Mouse (Mus musculus) ES-Bruce4 (cell line): ENCODE measurements at regions not wholly inside any gene's neighbourhood (a gene's known extent, or its start where the extent isn't known, plus 50 kb on each side); places are given as distances from the start of the nearest gene placed in this dataset.

ENCODE experiments used
- H3K27ac ChIP-seq: 2 replicates; pipeline ENCODE4 v1.5.1; 2012; ENCODE audit warnings: low read length, inconsistent platforms; ENCODE audit not compliant: insufficient read depth
- H3K27me3 ChIP-seq: 2 replicates; pipeline ENCODE4 v1.6.1; 2012; ENCODE audit warnings: mild to moderate bottlenecking, low read length, inconsistent platforms; ENCODE audit not compliant: control insufficient read depth, poor library complexity, insufficient read depth, severe bottlenecking
- H3K36me3 ChIP-seq: 2 replicates; pipeline ENCODE4 v1.6.1; 2012; ENCODE audit warnings: inconsistent platforms, mild to moderate bottlenecking, low read length, moderate library complexity; ENCODE audit not compliant: control insufficient read depth, poor library complexity, insufficient read depth, severe bottlenecking
- H3K4me1 ChIP-seq: one replicate; pipeline ENCODE4 v1.8.1; 2011; ENCODE audit warnings: low read length; ENCODE audit not compliant: control insufficient read depth, insufficient read depth
- H3K4me3 ChIP-seq: 2 replicates; pipeline ENCODE4 v1.5.1; 2011; ENCODE audit warnings: low read depth, mild to moderate bottlenecking, low read length
- H3K9ac ChIP-seq: 2 replicates; pipeline ENCODE4 v1.6.1; 2012; ENCODE audit warnings: low read depth, mild to moderate bottlenecking, inconsistent platforms; ENCODE audit not compliant: poor library complexity, severe bottlenecking
- H3K9me3 ChIP-seq: replicated peaks from 2 replicates; pipeline ENCODE4 v1.6.1; 2012; ENCODE audit warnings: mild to moderate bottlenecking, low read length, inconsistent platforms; ENCODE audit not compliant: control insufficient read depth, poor library complexity, insufficient read depth, severe bottlenecking
- CTCF ChIP-seq: IDR thresholded peaks from one replicate; pipeline ENCODE4 v1.8.1; 2011; ENCODE audit warnings: low read depth, low read length
- EP300 ChIP-seq: IDR thresholded peaks from 2 replicates; pipeline ENCODE4 v1.6.1; 2011; ENCODE audit warnings: low read depth, low read length; ENCODE audit not compliant: insufficient read depth
- POLR2A ChIP-seq: IDR thresholded peaks from one replicate; pipeline ENCODE4 v1.8.1; 2011; ENCODE audit warnings: low read length; ENCODE audit not compliant: insufficient read depth

GRCm38 (mm10) chr1:186909518-186910105, 57.6 kb upstream of the D1Pas1 start:
- Histone ChIP-seq H3K36me3 (no peaks in the 10 kb centered on the region), H3K4me1 (no peaks in the 10 kb centered on the region), H3K27ac (no peak overlapping the region), H3K9me3 (no peaks in the 10 kb centered on the region), H3K27me3 (no peaks in the 10 kb centered on the region), H3K9ac (no peak overlapping the region), H3K4me3 (no peak overlapping the region)
- TF ChIP-seq POLR2A (no peak), CTCF (no peak), EP300 (no peak)

- H3K4me3 ChIP-seq: no peak overlapping the region
Observed at GRCm38 (mm10) chr1:186909073-186909472, 58.1 kb upstream of the D1Pas1 start.

GRCm38 (mm10) chr1:186907409-186908170, 59.6 kb upstream of the D1Pas1 start:
- H3K9ac ChIP-seq: no peak overlapping the region
- H3K4me1 ChIP-seq: no peaks in the 10 kb centered on the region
- H3K27me3 ChIP-seq: no peaks in the 10 kb centered on the region
- no peaks in the 10 kb centered on the region for H3K36me3 ChIP-seq
- TF ChIP-seq POLR2A: no peak
- no peak for TF ChIP-seq EP300
- TF ChIP-seq CTCF: no peak
- no peaks in the 10 kb centered on the region for H3K9me3 ChIP-seq
- H3K27ac ChIP-seq: no peak overlapping the region
- no peak overlapping the region for H3K4me3 ChIP-seq

More at GRCm38 (mm10) chr1:186909073-186909472, 58.1 kb upstream of the D1Pas1 start:
- H3K4me1 ChIP-seq: no peaks in the 10 kb centered on the region
- no peaks in the 10 kb centered on the region for H3K9me3 ChIP-seq
- no peaks in the 10 kb centered on the region for H3K36me3 ChIP-seq
- H3K27ac ChIP-seq: no peak overlapping the region
- H3K27me3 ChIP-seq: no peaks in the 10 kb centered on the region
- no peak overlapping the region for H3K9ac ChIP-seq
- no peak for TF ChIP-seq CTCF
- no peak for TF ChIP-seq EP300
- TF ChIP-seq POLR2A: no peak

GRCm38 (mm10) chr1:186905942-186906341, 61.3 kb upstream of the D1Pas1 start:
- no peak overlapping the region for H3K4me3 ChIP-seq
- H3K4me1 ChIP-seq: no peaks in the 10 kb centered on the region
- no peak for TF ChIP-seq POLR2A
- no peak for TF ChIP-seq CTCF
- no peak for TF ChIP-seq EP300
- no peak overlapping the region for H3K27ac ChIP-seq
- no peak overlapping the region for H3K9ac ChIP-seq
- no peaks in the 10 kb centered on the region for H3K9me3 ChIP-seq
- no peaks in the 10 kb centered on the region for H3K36me3 ChIP-seq
- no peaks in the 10 kb centered on the region for H3K27me3 ChIP-seq

DNA sequence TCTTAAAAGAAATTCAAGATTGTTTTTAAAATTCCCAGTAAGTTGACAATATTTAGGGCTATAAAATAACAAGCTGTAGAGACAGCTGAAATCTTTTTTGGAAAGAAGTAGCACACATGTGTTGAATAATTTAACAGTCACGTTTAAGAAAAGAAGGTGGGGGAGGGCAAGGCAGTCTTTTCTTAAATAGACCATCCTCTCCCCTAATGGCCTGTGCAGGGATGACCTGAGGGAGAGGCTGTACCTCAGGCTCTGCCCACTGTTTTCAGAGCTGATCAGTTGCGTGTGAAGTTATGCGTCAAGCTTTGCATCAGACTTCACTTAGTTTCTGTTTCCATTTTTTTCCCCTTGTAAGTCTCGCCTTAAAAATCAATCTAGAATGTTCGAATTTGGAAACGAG, 65.7 kb upstream of the D1Pas1 start:
- TF ChIP-seq EP300: no peak
- no peak for TF ChIP-seq POLR2A
- no peak for TF ChIP-seq CTCF
- Histone ChIP-seq H3K27me3 (no peaks in the 10 kb centered on the region), H3K9me3 (no peaks in the 10 kb centered on the region), H3K4me3 (no peak overlapping the region), H3K9ac (no peak overlapping the region), H3K4me1 (no peaks in the 10 kb centered on the region), H3K36me3 (no peaks in the 10 kb centered on the region), H3K27ac (no peak overlapping the region)

GRCm38 (mm10) chr1:186898203-186898602, 69.0 kb upstream of the D1Pas1 start:
- Histone ChIP-seq H3K9me3 (no peaks in the 10 kb centered on the region), H3K9ac (no peak overlapping the region), H3K36me3 (no peaks in the 10 kb centered on the region), H3K4me3 (no peak overlapping the region), H3K27me3 (no peaks in the 10 kb centered on the region), H3K27ac (no peak overlapping the region), H3K4me1 (no peaks in the 10 kb centered on the region)
- TF ChIP-seq POLR2A: no peak
- TF ChIP-seq CTCF: no peak
- TF ChIP-seq EP300: no peak
